Mouse (Mus musculus): ENCODE results near the gene Wbp1l. TPM values are rescaled to one million over a fixed set of nuclear protein-coding genes. Genes with fewer than 3 reads are reported as not detected.
A peak's percentile ranks its signal among the peaks of the same experiment; 100 is the strongest.
"Not testable (repeated sequence)": the region's sequence is repeated elsewhere in the genome, so short reads cannot be mapped to it uniquely, and the experiment has no call there.

Wbp1l gene
- total RNA-seq (2021): 100 to 1,000 TPM; 180 to 182 TPM
- long read RNA-seq, experiment 1, transcript Wbp1l-201 (5 exons, 3,911 nt): minor isoform, 49 of 188 reads
- long read RNA-seq, experiment 1, transcript Wbp1l-204 (4 exons, 3,900 nt): major isoform, 81 of 188 reads
- long read RNA-seq, experiment 1, partial matches to known transcripts: 3 of 188 reads
- long read RNA-seq, experiment 1, other reads (novel, unspliced or antisense): 50 of 188 reads
- long read RNA-seq, experiment 2, transcript Wbp1l-201 (5 exons, 3,911 nt): major isoform, 63 of 267 reads
- long read RNA-seq, experiment 2, transcript Wbp1l-204 (4 exons, 3,900 nt): minor isoform, 61 of 267 reads
- long read RNA-seq, experiment 2, partial matches to known transcripts: 127 of 267 reads
- long read RNA-seq, experiment 2, other reads (novel, unspliced or antisense): 14 of 267 reads

DNA sequence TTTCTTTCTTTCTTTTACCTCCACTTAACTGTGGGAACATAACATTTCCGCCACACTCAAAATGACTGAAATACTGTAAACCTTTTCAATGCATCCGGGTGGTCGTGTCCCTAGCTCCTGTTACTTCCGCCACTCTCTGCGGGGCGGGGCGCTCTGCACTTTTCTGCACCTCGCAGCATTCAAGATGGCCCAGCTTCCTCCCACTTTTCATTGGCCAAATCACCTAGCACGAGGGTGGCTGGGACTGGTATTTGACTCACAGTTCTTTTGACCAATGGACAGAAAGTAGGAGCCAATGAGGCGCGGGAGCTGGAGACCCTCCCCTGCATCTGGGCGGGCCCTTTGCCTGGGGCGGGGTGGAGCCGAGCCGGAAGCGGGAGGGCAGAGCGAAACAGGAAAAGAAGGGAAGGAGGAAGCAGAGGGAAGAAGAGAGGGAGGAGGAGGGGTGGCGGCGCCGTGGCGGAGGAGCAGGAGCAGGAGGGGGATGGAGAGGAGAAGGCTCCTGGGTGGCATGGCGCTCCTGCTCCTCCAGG lies at the start of gene Wbp1l:
TSS of gene Wbp1l (plus strand) at position 365 of the 533 bp plus-strand sequence.
- peak; percentile 87 to 95 for DNase-seq (ENCODE audit: low spot score in 2 of 2)

DNA sequence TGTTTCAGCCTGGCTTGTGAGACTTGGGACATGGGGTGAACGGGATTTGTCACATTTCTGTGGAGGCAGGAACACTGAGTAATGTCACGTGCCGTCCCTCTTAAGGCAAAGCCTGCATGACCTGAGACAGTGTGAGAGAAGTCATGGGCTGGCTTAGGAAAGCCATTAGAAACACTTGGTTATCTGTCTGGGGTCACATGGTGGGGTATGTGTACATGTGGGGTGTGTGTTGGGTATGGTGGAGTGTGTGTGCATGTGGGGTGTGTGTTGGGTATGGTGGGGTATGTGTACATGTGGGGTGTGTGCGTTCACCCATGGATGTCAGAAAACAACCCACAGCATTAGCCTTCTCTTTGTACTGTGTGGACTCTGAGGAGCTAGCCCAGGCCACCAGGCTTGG lies 48.5 kb upstream of the Wbp1l start:
- DNase-seq (ENCODE audit: low spot score in 2 of 2): no peak

DNA sequence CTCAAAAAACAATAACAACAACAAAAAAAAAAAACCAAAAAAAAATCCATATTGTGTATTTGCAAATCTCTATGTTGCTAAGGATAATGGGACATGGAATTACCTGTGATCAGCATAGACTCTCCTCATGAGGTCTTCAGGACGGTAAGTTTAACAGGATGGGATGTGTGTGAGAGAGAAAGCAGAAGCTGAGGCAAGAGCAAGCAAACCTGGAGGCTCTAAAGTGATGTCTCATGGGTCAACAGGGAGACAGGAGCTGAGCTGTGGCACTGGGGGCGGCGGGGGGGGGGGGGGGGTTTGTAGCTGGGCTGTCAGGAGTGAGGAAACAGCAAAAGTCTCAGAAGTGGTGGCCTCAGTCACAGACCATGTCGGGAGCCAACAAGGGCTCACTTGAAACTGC lies 46.4 kb upstream of the Wbp1l start:
- DNase-seq (ENCODE audit: low spot score in 2 of 2): no peak

DNA sequence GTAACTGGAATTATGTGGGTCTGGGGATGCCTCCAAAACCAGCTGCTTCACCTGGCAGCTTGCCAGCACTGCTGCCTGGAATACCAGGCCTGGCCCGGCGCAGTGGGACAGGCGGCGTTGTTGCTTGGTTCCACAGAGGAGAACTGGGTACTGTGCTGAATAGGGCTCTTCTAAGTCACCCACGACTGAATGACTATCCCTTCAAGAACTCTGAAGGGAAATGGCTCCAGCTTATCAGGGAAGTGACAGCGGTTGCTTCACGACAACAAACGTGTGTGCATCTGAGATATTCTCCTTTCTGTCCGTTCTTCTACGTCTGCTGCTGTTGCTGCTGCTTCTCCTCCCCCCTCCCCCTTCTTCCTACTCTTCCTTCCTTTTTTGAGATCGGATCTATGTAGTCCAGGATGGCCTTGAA lies 45.3 kb upstream of the Wbp1l start:
- no peak for DNase-seq (ENCODE audit: low spot score in 2 of 2)

DNA sequence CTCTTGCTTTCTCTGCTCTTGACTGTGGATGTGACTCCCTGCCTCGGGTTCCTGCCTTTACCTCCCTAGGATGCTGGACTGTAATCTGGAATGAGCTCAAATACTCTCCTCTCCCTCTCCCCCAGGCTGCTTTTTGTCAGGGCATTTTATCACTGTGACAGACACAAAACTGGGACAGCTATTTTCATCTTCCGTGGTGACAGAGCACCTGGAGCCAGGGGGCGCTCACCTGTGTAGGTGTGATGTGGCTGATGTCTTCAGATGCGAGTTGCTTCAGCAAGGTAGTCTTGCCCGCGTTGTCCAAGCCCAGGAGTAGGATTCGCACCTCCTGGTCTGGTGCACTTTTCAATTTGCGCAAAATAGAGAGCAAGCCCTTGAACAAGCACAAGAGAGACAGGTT lies 40.9 kb upstream of the Wbp1l start:
- DNase-seq (ENCODE audit: low spot score in 2 of 2): no peak

DNA sequence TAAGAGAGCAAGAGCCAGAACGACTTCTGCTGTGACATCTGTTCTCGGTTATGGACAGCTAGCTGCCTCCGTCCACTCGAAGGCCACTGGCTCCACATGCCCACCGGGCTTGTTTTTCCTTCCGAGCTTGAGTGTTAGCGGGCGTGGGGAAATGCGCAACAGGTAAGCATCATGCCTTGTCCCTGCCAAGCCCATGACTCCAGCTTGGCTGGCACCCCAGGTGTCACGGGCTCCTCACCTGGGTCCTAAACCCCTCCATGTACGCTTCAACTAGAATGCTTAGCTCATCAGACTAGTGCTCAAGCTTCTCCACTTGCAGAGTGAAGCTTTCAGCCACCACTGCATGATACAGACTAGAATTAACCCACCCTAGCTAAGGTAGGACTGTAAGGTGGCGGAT lies 40.3 kb upstream of the Wbp1l start:
- DNase-seq (ENCODE audit: low spot score in 2 of 2): no peak

DNA sequence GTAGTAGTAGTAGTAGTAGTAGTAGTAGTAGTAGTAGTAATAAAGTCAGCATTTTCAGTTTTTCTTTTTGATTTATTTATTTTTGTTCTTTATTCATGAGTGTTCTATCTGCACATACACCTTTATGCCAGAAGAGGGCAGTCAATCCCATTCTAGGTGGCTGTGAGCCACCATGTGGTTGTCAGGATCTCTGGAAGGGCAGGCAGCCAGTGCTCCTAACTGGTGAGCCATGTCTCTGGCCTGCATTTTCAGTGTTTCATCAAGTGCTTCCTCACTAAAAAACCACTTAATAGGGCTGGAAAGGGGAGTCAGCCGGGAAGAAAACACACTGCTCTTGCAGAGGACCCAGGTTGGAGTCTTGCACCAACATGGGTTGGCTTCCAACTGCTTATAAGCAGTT lies 36.8 kb upstream of the Wbp1l start:
- DNase-seq (ENCODE audit: low spot score in 2 of 2): peak in 1 of 2 experiments; percentile 16

DNA sequence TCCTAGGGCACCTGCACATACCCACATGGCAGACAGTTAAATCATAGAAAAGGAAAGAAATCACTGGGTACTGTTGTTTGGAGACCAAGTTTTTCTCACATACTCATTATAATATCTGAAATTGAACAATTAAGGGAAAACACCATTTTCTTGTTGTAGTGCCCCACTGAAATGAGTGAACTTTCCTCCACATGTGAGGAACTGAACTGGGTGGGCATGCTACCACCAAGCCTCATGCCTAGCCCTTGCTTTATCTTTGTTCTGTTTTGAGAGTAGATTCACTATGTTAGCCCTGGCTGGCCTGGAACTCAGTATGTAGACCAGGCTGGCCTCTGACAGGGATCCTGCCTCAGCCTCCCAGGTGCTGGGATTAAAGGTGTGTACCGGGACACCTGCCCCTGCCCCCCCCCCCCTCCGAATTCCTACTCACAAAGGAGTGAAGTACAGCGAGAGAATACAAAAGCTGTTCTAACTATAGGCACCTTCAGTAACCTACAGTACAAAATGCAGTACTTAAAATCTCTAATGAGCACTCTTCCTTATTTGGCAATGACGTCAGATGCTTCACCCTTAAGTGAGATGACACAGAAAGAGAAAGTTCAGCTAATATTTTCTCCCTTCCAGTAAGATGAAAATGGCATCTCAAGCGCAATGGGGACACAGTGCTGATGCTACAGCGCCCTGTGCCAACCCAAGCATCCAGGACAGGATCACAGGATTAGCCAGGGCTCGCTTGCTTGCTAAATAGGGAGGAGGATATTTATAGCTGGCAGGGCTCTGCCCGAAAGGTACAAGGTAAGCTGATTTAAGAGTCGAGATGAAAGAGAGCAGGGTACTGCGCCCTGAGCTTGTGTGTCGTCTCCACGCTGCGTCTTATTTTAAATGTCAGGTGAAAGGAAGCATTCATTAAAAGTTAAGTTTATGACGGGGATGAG lies 36.0 kb upstream of the Wbp1l start:
- DNase-seq (ENCODE audit: low spot score in 2 of 2): no peak

DNA sequence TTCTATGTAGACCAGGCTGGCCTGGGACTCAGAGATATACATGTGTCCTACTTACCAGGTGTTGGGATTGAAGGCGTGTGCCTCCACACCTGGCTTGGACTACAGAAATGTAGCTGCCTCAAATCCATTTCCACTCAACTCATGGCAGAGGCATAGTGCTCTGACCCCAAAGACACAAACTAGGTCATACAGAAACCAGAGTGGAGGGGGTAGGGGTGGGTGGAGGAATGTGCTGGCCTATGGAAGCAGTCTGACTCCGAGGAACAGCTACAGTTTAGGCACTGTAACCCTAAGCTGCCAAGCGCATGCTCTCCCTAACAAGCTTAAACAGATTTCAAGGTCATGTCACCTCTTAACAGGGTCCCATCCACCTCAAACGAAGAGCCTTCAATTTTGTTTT lies 35.3 kb upstream of the Wbp1l start:
- no peak for DNase-seq (ENCODE audit: low spot score in 2 of 2)

DNA sequence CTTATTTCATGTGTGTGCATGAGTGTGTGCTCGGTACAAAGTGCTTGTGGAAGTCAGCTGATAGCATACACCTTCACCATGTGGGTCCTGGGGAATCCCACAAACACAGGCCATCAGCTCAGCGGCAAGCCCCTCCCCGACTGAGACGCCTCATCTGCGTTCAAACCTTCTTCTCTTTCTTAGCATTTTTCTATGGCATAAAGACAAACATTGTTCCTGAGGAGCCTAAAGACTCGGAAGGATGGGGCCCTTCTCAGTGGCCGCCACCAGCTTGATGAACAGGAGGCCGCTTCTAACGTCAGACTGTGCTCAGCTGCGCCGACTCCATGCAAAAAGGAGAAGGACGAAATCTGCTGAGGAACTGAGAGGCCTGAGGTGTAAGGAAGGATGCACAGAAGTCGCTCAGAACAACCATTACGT lies 34.8 kb upstream of the Wbp1l start:
- DNase-seq (ENCODE audit: low spot score in 2 of 2): no peak

DNA sequence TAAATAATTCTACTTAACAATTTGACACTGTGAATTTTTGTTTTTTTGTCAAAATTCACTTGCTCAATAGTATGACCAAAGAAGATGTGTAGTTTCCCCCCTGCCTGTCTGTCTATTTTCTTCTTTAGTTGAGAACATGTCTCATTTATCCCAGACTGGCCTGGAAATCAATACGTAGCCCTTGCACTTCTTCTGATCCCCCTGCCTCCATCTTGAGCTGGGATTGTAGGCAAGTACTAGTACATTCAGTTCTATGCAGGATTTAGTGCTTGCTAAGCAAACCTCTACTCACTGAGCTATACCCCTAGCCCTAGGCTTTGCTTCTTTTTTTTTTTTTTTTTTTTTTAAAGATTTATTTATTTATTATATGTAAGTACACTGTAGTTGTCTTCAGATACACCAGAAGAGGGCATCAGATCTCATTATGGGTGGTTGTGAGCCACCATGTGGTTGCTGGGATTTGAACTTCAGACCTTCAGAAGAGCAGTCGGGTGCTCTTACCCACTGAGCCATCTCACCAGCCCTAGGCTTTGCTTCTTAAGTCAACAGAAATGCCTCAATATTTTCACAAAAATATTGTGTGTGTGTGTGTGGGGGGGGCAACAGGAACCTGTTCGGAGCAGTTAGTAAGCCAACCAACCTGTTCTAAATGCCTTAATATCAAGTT lies 27.5 kb upstream of the Wbp1l start:
- DNase-seq (ENCODE audit: low spot score in 2 of 2): not testable (repeated sequence)

DNA sequence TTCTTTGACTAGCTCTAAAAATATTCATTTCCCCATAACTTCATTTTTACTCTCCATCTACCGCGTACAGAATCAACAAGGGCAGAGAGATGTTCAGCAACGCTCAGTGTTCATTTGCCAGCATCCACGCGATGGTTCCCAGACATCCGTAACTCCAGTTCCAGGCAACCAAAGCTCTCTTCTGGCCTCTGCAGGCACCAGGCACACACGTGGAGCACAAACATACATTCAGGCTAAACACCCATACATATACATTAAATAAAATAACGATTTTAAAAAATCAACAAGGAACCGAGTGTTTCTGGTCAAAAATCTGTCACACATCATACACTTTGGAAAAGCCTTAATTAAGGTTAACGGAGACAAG lies 27.0 kb upstream of the Wbp1l start:
- DNase-seq (ENCODE audit: low spot score in 2 of 2): no peak

DNA sequence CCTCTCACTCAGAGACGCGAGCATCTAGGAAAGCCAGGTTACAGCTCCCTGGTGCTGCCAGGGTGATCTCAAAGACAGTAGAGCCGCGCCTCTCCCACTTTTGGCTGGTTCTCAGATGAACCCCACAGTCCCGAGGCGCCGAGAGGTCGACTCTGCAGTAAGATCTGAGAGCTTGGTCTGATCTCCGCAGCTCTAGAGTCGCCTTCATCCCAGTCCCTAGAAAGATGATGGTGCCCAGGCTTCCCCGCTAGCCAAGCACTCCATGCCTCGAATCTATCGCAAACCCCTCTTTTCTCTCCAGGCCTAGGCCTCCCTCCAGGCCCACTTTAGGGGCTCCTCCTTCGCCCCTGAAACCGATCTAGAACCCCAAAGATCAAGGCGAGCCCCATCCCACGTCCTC lies 26.3 kb upstream of the Wbp1l start:
- no peak for DNase-seq (ENCODE audit: low spot score in 2 of 2)

DNA sequence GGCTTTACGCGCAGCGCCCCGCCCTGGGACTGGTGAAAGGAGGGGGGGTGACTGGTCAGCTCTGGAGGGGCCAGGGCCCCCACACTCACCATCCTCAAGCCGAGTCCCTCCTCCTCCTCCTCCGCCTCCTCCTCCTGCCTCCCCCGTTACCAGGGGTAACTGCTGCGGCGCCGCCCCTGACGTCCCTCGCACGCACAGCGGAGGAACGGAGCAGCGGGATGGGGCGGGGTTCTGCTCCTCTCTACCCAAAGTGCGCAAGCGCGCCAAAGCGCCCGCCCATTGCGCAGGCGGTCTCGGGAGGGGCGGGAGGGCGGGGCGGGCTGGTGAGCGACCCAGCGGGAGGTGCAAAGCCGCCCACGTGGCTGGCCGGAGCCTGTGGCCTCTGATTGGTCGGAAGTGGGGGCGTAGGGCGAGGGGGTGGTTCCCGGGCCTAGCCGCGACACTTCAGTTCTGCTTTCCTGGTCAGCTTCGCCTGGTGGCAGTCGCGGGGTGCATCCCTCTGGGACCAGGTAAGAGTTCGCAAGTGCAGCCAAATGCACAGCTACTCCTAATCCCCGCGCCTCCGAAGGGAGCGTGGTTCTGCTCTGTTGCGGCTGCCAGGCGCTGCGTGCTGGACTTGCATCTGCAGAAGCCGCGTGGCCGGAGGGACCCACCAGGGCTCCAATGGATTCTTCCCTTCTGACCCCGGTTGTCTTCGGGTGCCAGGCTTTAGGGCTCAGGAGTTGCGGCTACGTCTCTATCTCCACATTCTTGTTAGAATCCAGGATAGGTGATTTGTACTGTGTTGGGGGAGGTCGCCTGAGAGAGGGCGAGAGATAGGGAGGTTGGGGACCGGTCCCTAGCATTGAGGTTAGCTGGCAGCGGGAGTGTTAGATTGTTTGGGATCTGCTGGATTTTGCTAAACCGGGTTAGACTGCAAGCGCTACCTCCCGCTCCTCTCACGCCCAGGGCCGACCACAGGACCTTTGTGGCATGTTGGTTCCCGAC lies 25.6 kb upstream of the Wbp1l start, which contains the start of the genes Arl3 and Sfxn2:
TSS of gene Arl3 (minus strand) at position 248 of the 987 bp plus-strand sequence.
TSS of gene Sfxn2 (plus strand) at position 415 of the 987 bp plus-strand sequence.
- DNase-seq (ENCODE audit: low spot score in 2 of 2): peak; percentile 89 to 91

DNA sequence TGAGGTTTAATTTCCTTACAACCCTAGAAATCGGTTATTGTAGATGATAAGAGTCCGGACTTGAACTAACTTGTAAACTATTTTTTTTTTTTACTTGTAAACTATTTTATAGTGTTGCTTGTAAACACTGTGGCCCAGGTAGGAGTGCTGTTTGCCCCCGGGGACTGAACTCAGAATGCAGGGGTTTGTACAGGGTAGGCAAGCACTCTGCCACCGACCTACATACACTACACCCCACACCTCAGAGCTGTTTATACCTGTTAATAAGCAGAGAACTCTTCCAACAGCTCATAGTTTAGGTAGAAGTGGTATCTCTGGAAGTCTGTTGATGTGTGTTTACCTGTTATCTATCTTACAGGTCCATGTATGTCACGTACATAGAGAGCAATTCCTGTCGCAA lies 24.9 kb upstream of the Wbp1l start:
- DNase-seq (ENCODE audit: low spot score in 2 of 2): no peak

DNA sequence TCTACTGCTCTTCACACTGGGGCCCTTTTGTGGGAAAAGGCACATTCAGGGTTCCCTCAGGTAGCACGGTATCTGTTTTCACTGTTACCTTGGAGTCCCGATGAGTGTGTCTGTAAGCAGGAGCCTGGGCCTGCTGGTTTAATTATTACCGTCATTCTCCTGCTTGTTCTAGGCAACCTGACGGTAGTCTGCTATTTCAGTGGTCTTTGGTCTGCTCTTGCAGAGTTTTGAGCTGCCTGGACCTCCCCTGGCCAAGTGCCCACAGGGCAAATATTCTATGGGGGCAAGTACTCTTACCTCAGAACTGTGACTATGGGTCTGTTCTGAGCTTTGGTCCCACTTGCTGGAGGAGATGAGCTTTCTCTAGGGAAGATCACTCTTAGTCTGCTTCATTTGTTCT lies 23.7 kb upstream of the Wbp1l start:
- DNase-seq (ENCODE audit: low spot score in 2 of 2): no peak

DNA sequence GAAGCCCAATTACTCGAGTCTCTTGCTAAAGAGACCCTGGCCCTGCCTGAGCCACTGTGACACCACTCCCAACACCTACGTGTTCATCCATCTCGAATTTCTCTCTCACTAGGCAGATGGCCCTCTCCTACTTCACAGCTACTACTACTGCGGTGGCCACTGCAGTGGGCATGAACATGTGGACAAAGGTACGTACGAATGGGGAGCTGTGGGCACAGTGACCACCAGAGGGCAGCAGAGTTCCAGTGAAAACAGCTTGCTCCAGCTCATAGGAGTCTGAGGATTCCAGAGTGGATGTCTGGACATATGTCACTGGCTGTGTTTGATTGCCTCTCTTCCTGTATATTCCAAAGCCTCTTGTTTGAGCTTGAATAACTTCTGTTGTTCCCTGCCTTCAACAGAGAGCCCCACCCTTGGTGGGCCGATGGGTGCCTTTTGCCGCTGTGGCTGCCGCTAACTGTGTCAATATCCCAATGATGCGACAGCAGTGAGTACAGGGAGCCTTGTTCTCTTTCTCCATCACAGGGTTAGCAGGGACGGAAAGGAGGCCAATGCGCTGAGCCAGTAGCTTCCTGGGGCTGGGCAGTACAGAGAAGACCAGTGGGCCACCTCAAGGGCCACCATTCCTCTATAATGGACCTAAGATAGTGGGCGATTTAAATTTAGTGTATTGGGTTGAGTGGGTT lies 10.9 kb upstream of the Wbp1l start:
- peak; percentile 84 for DNase-seq (ENCODE audit: low spot score in 2 of 2)

DNA sequence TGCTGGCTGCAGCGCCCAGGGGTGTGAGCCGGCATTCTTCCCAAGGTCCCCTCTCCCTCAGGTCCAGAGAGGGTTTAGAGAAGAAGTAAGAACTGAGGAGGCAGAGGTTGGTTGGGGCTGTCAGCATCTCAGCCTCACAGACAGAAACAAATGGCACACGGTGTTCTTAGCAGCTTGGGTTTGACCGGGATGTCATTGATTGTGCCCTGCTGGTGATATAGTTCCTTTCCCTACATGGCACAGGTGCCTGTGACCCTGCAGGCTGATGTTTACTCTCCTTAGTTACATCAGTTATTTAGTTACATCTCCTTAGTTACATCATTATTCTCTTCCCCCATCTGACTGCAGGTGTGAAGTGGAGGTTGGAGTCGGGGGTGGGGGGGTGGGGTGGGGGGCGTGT lies 7.3 kb upstream of the Wbp1l start:
- no peak for DNase-seq (ENCODE audit: low spot score in 2 of 2)

DNA sequence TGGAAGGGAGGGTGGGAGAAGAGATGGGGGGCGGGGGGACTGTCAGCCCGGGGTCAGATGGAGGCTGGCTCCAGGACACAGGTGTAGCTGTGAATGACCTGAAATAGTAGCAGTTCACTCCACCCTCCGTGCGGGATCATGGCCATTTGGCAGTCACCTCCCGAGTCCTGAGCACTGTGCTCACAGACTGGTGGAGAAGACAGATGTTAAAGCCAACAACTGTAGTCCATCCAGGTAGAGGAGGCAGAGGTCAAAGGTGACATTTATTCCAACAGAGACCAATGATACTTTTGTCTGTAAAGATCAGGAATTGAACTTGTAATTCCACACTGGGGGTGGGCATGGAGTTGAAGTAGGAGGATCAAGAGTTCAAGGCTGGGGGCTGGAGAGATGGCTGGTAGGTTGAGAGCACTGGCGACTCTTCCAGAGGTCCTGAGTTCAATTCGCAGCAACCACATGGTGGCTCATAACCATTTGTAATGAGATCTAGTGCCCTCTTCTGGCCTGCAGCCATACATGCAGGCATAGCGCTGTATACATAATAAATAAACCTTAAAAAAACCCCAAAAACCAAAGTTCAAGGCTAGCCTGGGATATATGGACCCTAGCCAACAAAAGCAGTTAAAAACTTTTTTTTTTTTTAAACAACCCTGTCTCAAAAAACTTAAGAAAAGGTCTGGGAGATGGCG lies 6.0 kb upstream of the Wbp1l start:
- no peak for DNase-seq (ENCODE audit: low spot score in 2 of 2)

Data from adrenal gland, postnatal 4 days (tissue).